Mouse (Mus musculus) adrenal gland, postnatal 25 days (tissue): ENCODE results near the gene Cenpe. TPM values are rescaled to one million over a fixed set of nuclear protein-coding genes. Genes with fewer than 3 reads are reported as not detected.

Source experiments
- total RNA-seq: library from RNA; stranded (reverse); gene quantifications from 2 replicates; pipeline ENCODE4 v1.2.3, GENCODE M21; 2021

Cenpe gene
- total RNA-seq, 1 experiment from 2014 or later = 4.0 TPM

Other genes with a start within 250 kb of the Cenpe start
- gene Bdh2, start 68.7 kb downstream of the Cenpe start, total RNA-seq = 1.3 and 2.0 TPM in 2 replicates
- 0.79 and 1.0 TPM in 2 replicates for gene Slc9b2, start 95.2 kb downstream of the Cenpe start, total RNA-seq
- gene Slc9b1, start 135.5 kb downstream of the Cenpe start, total RNA-seq = 1.2 TPM in 1 of 2 replicates, not detected in the other
- 32.9 and 35.5 TPM in 2 replicates for gene Cisd2, start 211.4 kb downstream of the Cenpe start, total RNA-seq
- 377 and 397 TPM in 2 replicates for gene Ube2d3, start 225.6 kb downstream of the Cenpe start, total RNA-seq